Mouse (Mus musculus): ENCODE data around the gene Zkscan2.

DNA sequence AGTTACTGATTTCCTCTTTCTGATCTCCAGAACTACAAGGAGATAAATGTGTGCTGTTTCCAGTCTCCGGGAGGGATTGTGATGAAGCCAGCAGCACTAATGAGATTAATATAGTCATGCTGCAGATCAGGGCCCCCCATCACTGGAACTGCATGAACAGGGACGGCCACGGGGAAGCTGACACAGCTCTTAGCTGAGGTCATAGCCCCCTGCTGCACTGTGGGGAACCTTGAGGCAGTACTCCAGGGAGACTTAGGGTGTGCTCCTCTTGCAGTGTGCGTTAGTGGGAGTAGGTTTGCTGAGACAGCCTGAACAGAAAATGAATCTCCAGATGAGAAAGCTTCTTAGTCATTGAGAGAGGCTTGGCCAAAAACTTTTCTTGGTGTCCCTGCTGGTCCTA lies 69.0 kb downstream of the Zkscan2 start:
- no peak for TF ChIP-seq POLR2A (IDR thresholded peaks at IDR 0.05; ENCODE audit: low read depth, low read length)
- TF ChIP-seq CTCF (conservative IDR thresholded peaks at IDR 0.05; ENCODE audit: insufficient read depth, insufficient read length, low read depth, low read length): no peak
